Mouse (Mus musculus) duodenum, adult 2 months (tissue): ENCODE measurements around the gene Zfp687. TPM values are rescaled to one million over a fixed set of nuclear protein-coding genes. Genes with fewer than 3 reads are reported as not detected.

Source experiments
- polyA plus RNA-seq: library from polyadenylated mRNA; depleted of rRNA; stranded (reverse); fragments of >200 nt; gene quantifications from 2 replicates; pipeline ENCODE4 v1.2.3, GENCODE M21; 2012; ENCODE audit warnings: low replicate concordance; rRNA removed

Gene Zfp687
- 14.2 and 17.2 TPM in 2 replicates for polyA plus RNA-seq

DNA sequence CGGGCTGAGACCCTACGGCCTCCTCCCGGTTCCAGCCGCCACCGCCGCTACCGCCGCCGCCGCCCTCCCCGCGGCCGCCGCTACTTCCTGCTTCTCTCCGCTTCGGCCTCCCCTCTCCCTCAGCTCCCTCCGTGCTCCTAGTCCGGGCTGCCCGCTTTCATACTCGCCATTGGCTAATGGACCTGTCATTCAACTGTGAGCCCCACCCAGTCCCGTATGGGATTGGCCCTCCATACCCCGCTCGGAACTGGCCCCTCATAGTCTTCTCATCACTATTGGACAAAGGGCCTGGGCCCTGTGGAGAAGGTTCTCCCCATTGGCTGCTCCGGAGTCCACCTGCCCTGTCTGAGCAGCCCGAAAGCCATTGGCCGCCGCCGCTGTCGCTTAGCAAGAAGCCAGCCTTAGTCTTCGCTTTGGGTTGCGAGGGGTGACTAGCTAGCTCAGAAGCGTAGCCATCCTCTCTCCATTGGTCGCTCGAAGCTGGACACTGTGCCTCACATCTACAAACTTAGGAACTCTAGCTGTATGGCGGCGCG lies at the start of gene Zfp687:
Gene Zfp687 (minus strand): TSS at position 112 of the 536 bp plus-strand sequence.

DNA sequence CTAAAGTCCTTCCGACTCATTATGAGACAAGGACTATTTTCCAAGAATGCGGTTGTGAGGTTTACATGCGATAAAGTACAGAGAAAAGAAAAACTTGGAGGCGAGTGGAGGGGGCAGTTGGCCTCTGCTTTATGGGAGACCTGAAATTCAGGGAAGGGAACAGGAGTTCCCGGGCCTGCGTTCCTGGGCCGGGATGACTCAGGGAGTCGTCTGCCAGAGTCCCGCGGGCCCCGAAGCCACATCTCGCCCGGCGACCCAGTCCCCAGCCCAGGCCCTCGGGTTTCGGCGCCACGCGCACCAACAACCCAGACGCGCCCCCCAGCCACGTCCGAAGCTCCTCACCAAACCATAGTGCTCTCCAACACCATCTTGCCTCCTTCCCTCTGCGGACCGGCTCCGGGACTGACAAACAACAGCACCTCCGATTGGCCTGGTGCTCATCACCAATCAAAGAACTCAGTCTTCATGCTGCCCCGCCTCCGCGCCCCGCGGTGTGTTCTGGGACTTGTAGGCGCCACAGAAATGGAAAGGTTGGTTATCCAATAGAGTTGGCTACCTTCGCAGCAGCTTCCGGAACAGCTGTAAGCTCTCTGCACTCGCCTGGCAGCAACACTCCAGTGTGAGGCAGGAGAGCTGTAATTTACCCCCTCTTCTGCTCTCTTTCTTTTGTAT lies 27.1 kb upstream of the Zfp687 start, which contains the start of gene Psmd4:
Gene Psmd4 (minus strand): TSS at position 449 of the 672 bp plus-strand sequence.

DNA sequence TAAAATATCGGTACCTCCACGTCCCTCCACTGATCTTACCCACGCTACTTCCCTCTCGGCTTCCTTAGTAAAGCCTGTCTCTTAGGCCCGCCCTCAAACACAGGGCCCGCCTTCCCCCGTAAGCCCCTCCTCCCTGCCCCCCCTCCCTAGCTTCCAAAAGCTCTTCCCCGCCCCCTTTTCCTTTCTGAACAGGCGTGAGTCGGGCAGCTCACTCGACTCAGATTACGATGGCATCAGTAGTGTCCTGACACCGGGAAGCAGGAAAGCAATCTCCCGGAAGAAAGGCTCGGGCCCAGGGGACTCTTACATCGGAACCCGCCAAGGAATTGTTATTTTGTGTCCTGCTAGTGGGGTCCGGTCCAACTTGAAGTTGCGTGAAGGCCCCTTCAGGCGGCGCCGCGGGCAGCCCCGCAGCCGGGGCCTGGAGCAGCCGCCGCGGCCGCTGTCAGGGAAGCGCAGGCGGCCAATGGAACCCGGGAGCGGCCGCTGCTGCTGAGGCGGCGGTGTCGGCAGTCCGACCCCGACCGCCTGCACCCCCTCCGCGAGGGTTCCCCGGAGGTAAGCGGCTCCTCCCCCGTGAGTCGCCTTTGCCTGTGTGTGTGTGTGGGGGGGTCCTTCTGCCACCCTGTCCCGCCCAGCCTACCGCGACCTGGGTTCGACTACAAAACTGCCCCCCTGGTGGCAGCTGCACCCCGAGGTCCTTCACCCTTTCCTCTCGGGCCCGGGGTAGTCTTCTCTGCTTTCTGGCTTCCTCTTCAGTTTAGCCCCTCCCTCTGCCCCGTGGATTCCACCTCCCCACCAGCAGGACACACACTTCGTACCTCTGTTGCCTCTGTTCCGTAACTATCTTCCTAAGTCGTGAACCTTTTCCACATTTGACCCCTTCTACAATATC lies 40.5 kb downstream of the Zfp687 start, which contains the start of gene Pi4kb:
Gene Pi4kb (plus strand): TSS at position 204 of the 895 bp plus-strand sequence.

Other genes with a start within 250 kb of the Zfp687 start
- 13.2 and 17.8 TPM in 2 replicates for gene Cgn, start 229.0 kb downstream of the Zfp687 start, polyA plus RNA-seq
- 9.7 and 17.1 TPM in 2 replicates for gene Pogz, start 177.9 kb downstream of the Zfp687 start, polyA plus RNA-seq
- gene Psmb4, start 128.5 kb downstream of the Zfp687 start, polyA plus RNA-seq, result 151 and 251 TPM in 2 replicates
- 67.4 and 71.6 TPM in 2 replicates for gene Selenbp1, start 82.4 kb downstream of the Zfp687 start, polyA plus RNA-seq
- 2.6 and 6.6 TPM in 2 replicates for gene Rfx5, start 61.4 kb downstream of the Zfp687 start, polyA plus RNA-seq
- 11.2 and 12.0 TPM in 2 replicates for gene Pi4kb, start 40.7 kb downstream of the Zfp687 start, polyA plus RNA-seq
- 70.8 and 87.2 TPM in 2 replicates for gene Psmd4, start 27.2 kb upstream of the Zfp687 start, polyA plus RNA-seq
- 9.6 and 12.5 TPM in 2 replicates for gene Pip5k1a, start 91.5 kb upstream of the Zfp687 start, polyA plus RNA-seq
- gene Vps72, start 95.6 kb upstream of the Zfp687 start, polyA plus RNA-seq, result 57.0 and 58.5 TPM in 2 replicates
- 0.53 and 1.1 TPM in 2 replicates for gene Tmod4, start 109.0 kb upstream of the Zfp687 start, polyA plus RNA-seq
- 18.5 and 29.5 TPM in 2 replicates for gene Scnm1, start 118.6 kb upstream of the Zfp687 start, polyA plus RNA-seq
- gene Lysmd1, start 118.6 kb upstream of the Zfp687 start, polyA plus RNA-seq, result 2.8 and 6.1 TPM in 2 replicates
- 4.9 and 25.2 TPM in 2 replicates for gene Tnfaip8l2, start 126.9 kb upstream of the Zfp687 start, polyA plus RNA-seq
- 3.7 and 5.7 TPM in 2 replicates for gene Sema6c, start 145.0 kb upstream of the Zfp687 start, polyA plus RNA-seq
- gene Gabpb2, start 202.5 kb upstream of the Zfp687 start, polyA plus RNA-seq, result 2.7 and 3.5 TPM in 2 replicates
- gene Cdc42se1, start 213.3 kb upstream of the Zfp687 start, polyA plus RNA-seq, result 49.3 and 60.2 TPM in 2 replicates
- gene Mllt11, start 216.7 kb upstream of the Zfp687 start, polyA plus RNA-seq, result 16.1 and 25.0 TPM in 2 replicates
- 0.14 and 0.21 TPM in 2 replicates for gene Gm128, start 226.2 kb upstream of the Zfp687 start, polyA plus RNA-seq
- 0.19 and 0.68 TPM in 2 replicates for gene Bnipl, start 235.7 kb upstream of the Zfp687 start, polyA plus RNA-seq